Mouse (Mus musculus) megakaryocyte progenitor cell, adult 5-6 weeks (primary cell): ENCODE results near the gene Atxn7l1. TPM values are rescaled to one million over a fixed set of nuclear protein-coding genes. Genes with fewer than 3 reads are reported as not detected.

Source experiments
- ATAC-seq: replicated peaks from 2 replicates; pipeline ENCODE4 v1.8.0; 2016; ENCODE audit warnings: mild to moderate bottlenecking, moderate TSS enrichment, inconsistent platforms; ENCODE audit not compliant: poor library complexity
- total RNA-seq, 2 experiments: library from RNA; stranded (forward) in 1 of 2; stranded (reverse) in 1 of 2; fragments of 157-497, 149-512 nt in 1 of 2; fragments of 200-1000 nt in 1 of 2; gene quantifications; 2 replicates each; pipeline versions ENCODE4 v1.2.3 to v1.2.4; 2015 to 2017

Gene Atxn7l1
- total RNA-seq, 2 experiments from 2014 or later: 33.1 to 96.1 TPM

DNA sequence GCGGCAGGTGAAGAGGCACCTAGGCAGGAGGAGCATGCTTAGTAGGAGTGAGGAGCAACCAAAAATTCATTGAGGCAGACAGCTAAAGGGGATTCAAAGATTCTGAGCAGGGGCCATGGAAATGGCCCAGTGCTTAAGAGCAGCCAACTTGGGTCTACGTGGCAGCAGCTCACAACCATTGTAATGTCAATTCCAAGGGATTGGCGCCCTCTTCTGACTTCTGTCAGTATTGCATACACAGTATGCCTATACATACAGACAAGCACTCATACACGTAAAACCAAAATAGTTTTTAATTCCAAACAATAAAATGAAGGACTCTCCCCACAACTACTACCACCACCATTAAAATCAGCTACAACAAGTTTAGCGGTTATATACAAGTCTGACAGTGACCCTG lies 122.2 kb downstream of the Atxn7l1 start:
- peak; percentile 83 for ATAC-seq

DNA sequence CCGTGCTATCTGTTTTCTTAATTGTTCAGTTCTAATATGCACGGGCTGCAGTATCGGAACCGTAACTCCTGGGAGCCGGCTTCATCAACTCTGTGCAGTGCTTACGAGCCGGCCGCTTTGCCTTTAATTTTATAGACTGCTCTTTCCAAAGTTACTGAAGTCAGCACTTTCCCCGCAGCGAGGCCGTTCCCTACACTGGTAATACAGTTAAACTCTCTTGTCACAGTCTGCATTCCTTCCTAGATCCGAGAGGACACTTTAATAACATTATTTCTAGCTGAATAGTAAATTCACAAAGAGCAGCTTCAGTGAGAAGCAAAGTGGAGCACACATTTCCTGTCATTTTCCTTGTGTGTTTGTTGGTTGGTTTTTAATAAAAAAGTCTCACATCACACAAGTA lies 124.4 kb downstream of the Atxn7l1 start:
- ATAC-seq: no peak

- no peak for ATAC-seq
Observed at GRCm38 (mm10) chr12:33272441-33272840, 124.9 kb downstream of the Atxn7l1 start.

GRCm38 (mm10) chr12:33273147-33273546 lies 125.7 kb downstream of the Atxn7l1 start:
- no peak for ATAC-seq

DNA sequence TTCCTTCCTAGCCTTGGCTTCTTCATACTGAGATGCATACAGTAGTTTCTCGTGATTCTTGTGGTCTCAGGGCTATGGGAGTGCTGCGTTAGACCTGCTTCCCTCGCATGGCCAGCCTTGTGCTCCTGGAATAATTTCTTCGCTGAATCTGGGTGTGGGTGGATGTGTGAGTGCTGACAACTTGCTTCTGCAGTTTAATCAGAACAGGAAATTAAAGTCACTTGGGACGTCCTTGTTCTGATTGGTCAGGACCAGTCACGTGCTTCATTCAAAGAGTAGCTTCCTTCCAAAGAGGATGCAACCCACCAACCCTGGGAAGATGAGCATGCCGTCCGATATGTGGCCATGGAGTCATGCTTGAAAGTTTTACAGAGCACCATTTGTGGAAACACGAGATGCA lies 126.2 kb downstream of the Atxn7l1 start:
- no peak for ATAC-seq

- ATAC-seq: no peak
Observed at GRCm38 (mm10) chr12:33276028-33276427, 128.5 kb downstream of the Atxn7l1 start.

- no peak for ATAC-seq
Observed at GRCm38 (mm10) chr12:33277427-33277826, 129.9 kb downstream of the Atxn7l1 start.

- no peak for ATAC-seq
Observed at GRCm38 (mm10) chr12:33279159-33279558, 131.7 kb downstream of the Atxn7l1 start.

DNA sequence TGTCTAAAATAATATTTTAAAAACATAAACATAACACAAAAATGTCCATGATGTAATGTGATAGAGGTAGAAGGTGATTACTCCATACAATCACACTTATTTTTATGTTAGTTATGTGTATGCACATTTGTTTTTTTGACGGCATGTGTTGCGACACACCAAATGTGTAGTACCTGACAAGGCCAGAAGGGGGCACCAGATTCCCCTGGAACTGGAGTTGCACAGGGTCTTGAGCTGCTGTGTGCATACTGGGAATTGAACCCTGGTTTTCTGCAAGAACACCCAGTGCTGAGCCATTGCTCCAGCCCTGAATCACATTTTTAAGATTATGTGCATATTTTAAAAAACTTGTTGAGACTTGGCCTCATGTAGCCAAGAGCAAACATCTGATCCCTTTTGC lies 133.3 kb downstream of the Atxn7l1 start:
- peak; percentile 87 for ATAC-seq

DNA sequence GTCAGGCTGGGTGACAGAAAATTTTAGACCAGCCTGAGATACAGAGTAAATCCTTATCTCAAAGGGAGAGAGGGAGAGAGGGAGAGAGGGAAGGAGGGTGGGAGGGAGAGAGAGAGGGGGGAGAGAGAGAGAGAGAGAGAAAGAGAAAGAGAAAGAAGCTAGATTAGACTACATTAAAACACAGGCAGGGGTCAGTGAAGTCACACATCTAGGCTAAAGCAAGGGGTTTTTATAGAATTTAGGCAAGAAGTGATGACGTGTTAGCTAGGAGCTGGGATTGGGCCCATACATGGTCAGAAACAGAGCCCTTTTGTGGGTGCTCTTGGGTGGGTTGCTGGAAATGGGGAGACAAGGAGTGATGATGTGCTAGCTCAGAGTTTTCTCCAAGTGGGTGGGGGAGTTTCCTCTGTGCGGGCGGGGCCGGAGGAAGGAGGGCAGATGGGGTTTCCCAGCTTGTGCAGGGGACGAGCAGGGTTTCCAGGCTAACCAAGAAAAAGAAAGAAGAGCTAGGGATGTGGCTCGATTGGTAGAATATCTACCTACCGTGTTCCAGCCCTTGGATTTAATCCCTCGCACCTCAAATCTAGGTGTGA lies 136.9 kb downstream of the Atxn7l1 start:
- no peak for ATAC-seq

DNA sequence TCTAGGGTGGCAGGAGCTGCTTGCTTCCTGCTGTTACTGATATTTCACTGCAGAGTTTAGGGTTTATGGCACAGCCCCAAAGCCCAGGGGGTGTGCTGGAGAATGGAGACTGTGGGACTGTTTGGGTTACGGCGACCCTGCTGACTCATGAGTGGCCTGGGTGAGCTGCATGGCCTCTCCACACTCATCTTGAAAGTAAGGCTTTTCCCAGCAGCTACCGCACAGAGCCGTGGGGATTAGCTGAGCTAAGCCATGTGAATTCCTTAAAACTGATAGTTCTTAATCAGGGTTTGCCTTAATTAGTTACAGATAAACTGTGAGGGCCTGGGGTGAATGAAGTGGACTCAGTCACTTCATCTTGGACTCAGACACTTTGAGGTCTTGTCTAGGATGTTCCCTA lies 137.9 kb downstream of the Atxn7l1 start:
- ATAC-seq: no peak

DNA sequence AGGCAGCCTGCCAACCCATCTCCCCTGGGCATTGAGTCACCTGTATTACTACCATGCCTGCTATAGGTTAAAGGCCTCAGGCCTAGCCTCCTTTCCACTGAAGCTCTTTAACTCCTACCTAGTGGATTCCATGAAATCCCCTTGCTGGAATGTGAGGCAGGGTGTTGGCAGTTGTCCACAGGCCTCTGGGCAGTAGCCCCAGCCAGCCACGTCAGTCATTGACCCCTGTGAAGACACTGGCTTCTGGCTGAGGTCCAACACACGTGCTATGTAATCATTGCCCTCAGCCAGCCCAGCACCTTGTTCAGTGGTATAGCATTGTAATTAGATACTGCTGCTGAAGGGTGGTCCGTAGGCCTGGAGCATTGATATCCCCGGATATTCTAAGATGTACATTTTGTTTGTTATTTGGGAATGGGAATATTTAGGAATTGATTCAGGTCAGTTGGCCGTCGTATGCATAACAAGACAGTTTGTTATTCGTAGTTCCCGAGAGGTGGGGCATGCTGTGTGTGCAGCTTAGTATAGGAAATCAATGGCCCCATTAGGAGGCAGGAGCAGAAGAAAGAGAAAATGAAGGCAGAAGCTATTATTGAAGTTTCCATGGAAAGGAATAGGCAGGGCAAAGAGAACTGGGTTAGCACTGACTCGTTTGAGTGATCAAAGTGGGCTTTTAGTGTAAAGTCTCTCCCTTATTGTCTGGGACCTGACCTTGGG lies 138.6 kb downstream of the Atxn7l1 start:
- no peak for ATAC-seq

DNA sequence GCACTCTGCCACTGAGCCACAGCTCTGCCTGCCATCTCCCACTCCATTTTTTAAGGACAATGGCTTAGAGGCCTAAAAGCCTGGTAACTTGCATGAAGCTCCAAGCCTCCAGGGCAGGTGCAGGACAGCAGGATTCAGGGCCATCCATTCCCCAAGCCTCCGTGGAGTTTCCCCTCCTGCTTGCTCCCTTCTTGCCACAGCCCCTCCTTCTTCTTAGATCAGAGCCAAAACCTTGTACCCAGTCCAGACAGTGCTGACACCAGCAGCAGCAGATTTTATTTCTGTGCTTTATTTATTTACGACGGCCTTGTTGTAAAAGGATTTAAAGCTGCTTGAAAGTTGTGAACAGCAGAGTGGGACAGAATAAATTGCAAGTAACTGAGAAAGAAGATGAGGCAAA lies 140.2 kb downstream of the Atxn7l1 start:
- no peak for ATAC-seq

- ATAC-seq: no peak
Observed at GRCm38 (mm10) chr12:33288746-33289145, 141.3 kb downstream of the Atxn7l1 start.

GRCm38 (mm10) chr12:33302070-33302469 lies 154.6 kb downstream of the Atxn7l1 start:
- peak; percentile 61 for ATAC-seq

DNA sequence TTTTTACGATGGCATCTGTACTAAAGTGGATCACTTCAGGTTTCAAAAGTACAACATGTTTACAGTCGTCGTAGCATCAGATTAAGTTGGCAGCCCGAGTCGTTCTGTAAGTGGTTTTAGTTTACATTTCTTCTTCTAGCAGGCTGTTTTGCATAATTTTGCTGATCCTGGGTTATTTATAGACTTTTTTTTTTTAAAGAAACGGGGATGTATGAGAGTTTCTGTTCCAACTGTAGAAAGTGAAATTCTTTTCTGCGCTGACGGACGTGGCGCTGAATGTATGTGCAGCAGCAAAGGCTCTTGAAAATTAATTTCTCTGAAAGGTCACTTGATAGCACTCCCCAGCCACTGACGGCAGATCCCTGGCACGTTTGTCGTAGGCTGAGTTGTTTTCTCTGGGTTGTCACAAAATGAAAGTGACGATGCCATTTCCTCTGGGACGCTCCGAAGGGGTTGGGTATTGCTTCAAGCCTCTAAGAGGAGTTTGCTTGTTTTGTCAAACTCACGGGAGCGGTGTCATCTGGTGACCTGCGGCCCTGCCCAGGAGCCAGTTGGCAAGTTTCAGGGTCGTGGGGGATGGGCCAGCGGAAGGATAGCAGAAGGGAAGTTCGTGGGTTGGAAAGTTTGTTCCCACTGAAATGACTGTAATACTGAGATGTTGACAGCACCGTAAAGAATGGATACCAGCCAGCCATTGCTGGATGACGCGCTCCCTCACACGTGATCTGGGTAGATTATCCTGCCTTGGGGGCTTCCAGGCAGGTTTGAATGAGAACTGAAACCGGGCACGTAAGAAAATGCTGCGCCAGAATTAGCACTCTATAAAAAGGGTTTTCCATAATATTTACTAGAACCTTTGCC lies 155.3 kb downstream of the Atxn7l1 start:
- ATAC-seq: peak; percentile 63

- no peak for ATAC-seq
Observed at GRCm38 (mm10) chr12:33303384-33303770, 155.9 kb downstream of the Atxn7l1 start.

DNA sequence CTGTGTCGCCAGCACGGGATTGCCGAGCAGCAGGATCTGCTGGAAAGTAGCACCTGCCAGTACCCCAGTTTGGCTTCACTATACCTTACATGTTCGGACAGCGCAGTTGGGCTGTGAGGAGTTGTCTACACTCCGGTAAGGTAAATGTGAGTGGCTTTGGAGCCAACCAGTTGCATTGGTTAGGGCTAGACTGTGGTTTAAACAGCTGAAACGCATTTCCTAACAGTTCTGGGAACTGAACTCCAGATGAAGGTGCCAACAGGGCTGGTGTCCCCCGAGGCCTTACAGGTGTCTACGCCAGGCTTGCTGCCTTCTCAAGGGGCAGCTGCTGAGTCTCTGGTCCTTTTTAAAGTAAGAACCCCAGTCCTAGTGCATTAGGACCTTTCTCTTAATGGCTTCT lies 157.6 kb downstream of the Atxn7l1 start:
- no peak for ATAC-seq

DNA sequence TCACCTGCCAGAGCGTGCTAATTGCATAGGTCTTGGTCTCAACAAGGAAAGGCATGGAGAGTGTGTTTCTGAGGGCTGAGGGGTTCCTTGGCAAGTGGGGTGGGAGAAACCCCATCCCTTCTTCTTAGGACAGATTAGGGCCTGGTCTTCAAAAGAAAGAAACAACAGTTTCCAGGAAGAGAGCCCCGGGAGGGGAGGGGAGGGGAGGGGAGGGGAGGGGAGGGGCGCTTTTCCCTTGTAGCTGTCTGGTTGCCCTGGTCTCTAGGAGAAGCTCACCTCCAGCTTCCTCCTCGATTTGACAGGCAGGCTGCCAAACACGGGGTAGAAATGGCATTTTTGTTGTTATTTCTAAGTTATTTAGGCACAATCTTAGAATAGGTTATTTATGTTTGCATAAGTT lies 159.0 kb downstream of the Atxn7l1 start:
- ATAC-seq: no peak

GRCm38 (mm10) chr12:33308668-33309067 lies 161.2 kb downstream of the Atxn7l1 start:
- ATAC-seq: peak; percentile 25

GRCm38 (mm10) chr12:33313828-33314671 lies 166.6 kb downstream of the Atxn7l1 start:
- ATAC-seq: peak; percentile 60
